Comparison of ENCODE assay signal across 26 mouse cellular contexts in genomic region chr5:148684216-148684615, GRCm38 (mm10).
DNase-seq lines count a peak whose midpoint lies in the region; ATAC-seq lines count a peak whose summit lies in the region.
"Had no signal": no experiment of that assay in that cellular context is flagged by ENCODE, and none has a peak within 500 bp of the region (broad histone marks: within the 10 kb centered on the region; RNA-seq: fewer than 3 reads in every experiment).

No protein-coding gene starts in this region.

- 0 out of 2 replicates have a peak overlapping the region, but pooled peaks have one; percentile 4 for H3K4me2 ChIP-seq in intestine, embryonic 14.5 days (ENCODE audit: low read length)
- H3K4me2 ChIP-seq in intestine, embryonic 16.5 days (ENCODE audit: low read depth, low read length) = no peak overlapping the region
- no peak overlapping the region for H3K4me2 ChIP-seq in midbrain, embryonic 11.5 days
- H3K4me2 ChIP-seq in hindbrain, embryonic 14.5 days (replicated peaks) = no peak overlapping the region
- H3K4me2 ChIP-seq: heart, embryonic 13.5 days; hindbrain, embryonic 12.5 days; limb, embryonic 15.5 days; lung, embryonic 15.5 days had no signal

- 37% methylated on average over 11 of the region's 11 CpGs for WGBS in intestine, embryonic 14.5 days
- 42% methylated on average over 11 of the region's 11 CpGs for WGBS in intestine, embryonic 16.5 days
- 90% methylated on average over 11 of the region's 11 CpGs for WGBS in midbrain, embryonic 11.5 days
- 90% methylated on average over 11 of the region's 11 CpGs for WGBS in midbrain, embryonic 10.5 days
- WGBS in hindbrain, embryonic 14.5 days = 62% methylated on average over 11 of the region's 11 CpGs

- H3K27me3 ChIP-seq in intestine, embryonic 14.5 days (replicated peaks; ENCODE audit: control insufficient read depth, insufficient read depth, low read length) = no peaks in the 10 kb centered on the region
- no peaks in the 10 kb centered on the region for H3K27me3 ChIP-seq in intestine, embryonic 16.5 days (replicated peaks; ENCODE audit: control insufficient read depth, insufficient read depth, low read length)
- no peaks in the 10 kb centered on the region for H3K27me3 ChIP-seq in midbrain, embryonic 11.5 days (ENCODE audit: control insufficient read depth, insufficient read depth, low read length)
- H3K27me3 ChIP-seq in midbrain, embryonic 10.5 days (ENCODE audit: low read depth, poor library complexity, severe bottlenecking) = no peaks in the 10 kb centered on the region
- no peaks in the 10 kb centered on the region for H3K27me3 ChIP-seq in hindbrain, embryonic 14.5 days (ENCODE audit: control insufficient read depth, insufficient read depth, low read length)
- H3K27me3 ChIP-seq: heart, embryonic 13.5 days; hindbrain, embryonic 12.5 days; limb, embryonic 15.5 days; lung, embryonic 15.5 days; Patski had no signal

- no peaks in the 10 kb centered on the region for H3K36me3 ChIP-seq in intestine, embryonic 14.5 days (ENCODE audit: control insufficient read depth, insufficient read depth, low read length)
- no peaks in the 10 kb centered on the region for H3K36me3 ChIP-seq in intestine, embryonic 16.5 days (ENCODE audit: control insufficient read depth, insufficient read depth, low read length)
- H3K36me3 ChIP-seq in midbrain, embryonic 11.5 days (ENCODE audit: control insufficient read depth, insufficient read depth, low read length) = no peaks in the 10 kb centered on the region
- no peaks in the 10 kb centered on the region for H3K36me3 ChIP-seq in midbrain, embryonic 10.5 days
- H3K36me3 ChIP-seq in hindbrain, embryonic 14.5 days (replicated peaks; ENCODE audit: control insufficient read depth, insufficient read depth) = no peaks in the 10 kb centered on the region
- H3K36me3 ChIP-seq: heart, embryonic 13.5 days; hindbrain, embryonic 12.5 days; limb, embryonic 15.5 days; lung, embryonic 15.5 days had no signal

- H3K4me1 ChIP-seq in intestine, embryonic 14.5 days (replicated peaks; ENCODE audit: control insufficient read depth, insufficient read depth, low read length) = peaks cover 3% of the 10 kb centered on the region; the same call in 1 of the 2 replicates
- H3K4me1 ChIP-seq in intestine, embryonic 16.5 days (ENCODE audit: control insufficient read depth, insufficient read depth, low read length) = no peaks in the 10 kb centered on the region
- H3K4me1 ChIP-seq in midbrain, embryonic 11.5 days (ENCODE audit: control insufficient read depth, insufficient read depth, low read length) = no peaks in the 10 kb centered on the region
- peaks cover 8% of the 10 kb centered on the region for H3K4me1 ChIP-seq in midbrain, embryonic 10.5 days
- peaks cover 17% of the 10 kb centered on the region for H3K4me1 ChIP-seq in hindbrain, embryonic 14.5 days (replicated peaks; ENCODE audit: control insufficient read depth, insufficient read depth, low read length)

- H3K9ac ChIP-seq in intestine, embryonic 14.5 days (ENCODE audit: low read length) = no peak overlapping the region
- H3K9ac ChIP-seq in intestine, embryonic 16.5 days (ENCODE audit: low read depth, low read length) = no peak overlapping the region
- no peak overlapping the region for H3K9ac ChIP-seq in midbrain, embryonic 11.5 days (ENCODE audit: low read length)
- no peak overlapping the region for H3K9ac ChIP-seq in hindbrain, embryonic 14.5 days
- H3K9ac ChIP-seq: heart, embryonic 13.5 days; hindbrain, embryonic 12.5 days; limb, embryonic 15.5 days; lung, embryonic 15.5 days had no signal

- no peak overlapping the region for H3K4me3 ChIP-seq in intestine, embryonic 14.5 days (ENCODE audit: low read depth, low read length)
- H3K4me3 ChIP-seq in intestine, embryonic 16.5 days (ENCODE audit: low read length) = no peak overlapping the region
- no peak overlapping the region for H3K4me3 ChIP-seq in midbrain, embryonic 11.5 days (ENCODE audit: low read depth, low read length)
- H3K4me3 ChIP-seq in midbrain, embryonic 10.5 days = no peak overlapping the region
- no peak overlapping the region for H3K4me3 ChIP-seq in hindbrain, embryonic 14.5 days (replicated peaks; ENCODE audit: low read length)
- H3K4me3 ChIP-seq: heart, adult 2 months; heart, embryonic 13.5 days; hindbrain, embryonic 12.5 days; limb, embryonic 15.5 days; lung, embryonic 15.5 days; myocyte had no signal

- DNase-seq in intestine, embryonic 14.5 days (ENCODE audit: low spot score) = no peak
- DNase-seq in midbrain, embryonic 11.5 days (ENCODE audit: low spot score, missing footprints) = peak; percentile 51
- no peak for DNase-seq in midbrain, embryonic 10.5 days (ENCODE audit: low spot score)
- DNase-seq in lung, postnatal 36 days = peak; percentile 44
- DNase-seq in hindbrain, embryonic 14.5 days (ENCODE audit: low spot score) = no peak
- DNase-seq: adrenal gland, adult 8-10 months; cerebellum, adult 8-10 months; cerebellum, postnatal 36 days; embryo, embryonic 11 days; gastrocnemius, postnatal 36 days; heart, postnatal 14 days; kidney, adult 2 months; left cerebral cortex, postnatal 4 days; right cerebral cortex, postnatal 25 days; spleen, adult 18-20 months had no signal

- H3K9me3 ChIP-seq in intestine, embryonic 14.5 days (ENCODE audit: control insufficient read depth, low read length) = no peaks in the 10 kb centered on the region
- H3K9me3 ChIP-seq in intestine, embryonic 16.5 days (ENCODE audit: control insufficient read depth, low read length) = 0 out of 2 replicates have a peak, but pooled peaks cover 3% of the 10 kb centered on the region
- H3K9me3 ChIP-seq in midbrain, embryonic 11.5 days (ENCODE audit: control insufficient read depth, low read length) = no peaks in the 10 kb centered on the region
- no peaks in the 10 kb centered on the region for H3K9me3 ChIP-seq in midbrain, embryonic 10.5 days (replicated peaks)
- H3K9me3 ChIP-seq in hindbrain, embryonic 14.5 days (ENCODE audit: control insufficient read depth, low read length) = no peaks in the 10 kb centered on the region
- H3K9me3 ChIP-seq: limb, embryonic 15.5 days; lung, embryonic 15.5 days had no signal

- ATAC-seq in intestine, embryonic 14.5 days (replicated peaks; ENCODE audit: low FRiP score, low TSS enrichment, low read depth) = no peak
- no peak for ATAC-seq in intestine, embryonic 16.5 days
- no peak for ATAC-seq in midbrain, embryonic 11.5 days (ENCODE audit: low FRiP score)
- no peak for ATAC-seq in hindbrain, embryonic 14.5 days (ENCODE audit: low FRiP score)
- no peak for ATAC-seq in erythroblast, adult 5-6 weeks (replicated peaks; ENCODE audit: low FRiP score, poor library complexity, severe bottlenecking)
- ATAC-seq: midbrain, embryonic 16.5 days; Patski had no signal

- no peak overlapping the region for H3K27ac ChIP-seq in intestine, embryonic 14.5 days (ENCODE audit: low read depth)
- H3K27ac ChIP-seq in intestine, embryonic 16.5 days (ENCODE audit: low read length) = no peak overlapping the region
- H3K27ac ChIP-seq in midbrain, embryonic 11.5 days (ENCODE audit: low read depth, low read length) = no peak overlapping the region
- H3K27ac ChIP-seq in midbrain, embryonic 10.5 days (replicated peaks) = no peak overlapping the region
- no peak overlapping the region for H3K27ac ChIP-seq in hindbrain, embryonic 14.5 days
- H3K27ac ChIP-seq: heart, adult 2 months; heart, embryonic 13.5 days; hindbrain, embryonic 12.5 days; kidney, postnatal 0 days; limb, embryonic 15.5 days; lung, embryonic 15.5 days had no signal

Comparison
In these comparisons a context has a peak if more than half of its experiments do, and no peak if none do; other contexts are left out.
1. DNase-seq: peak in midbrain, embryonic 11.5 days (single experiment) and lung, postnatal 36 days (single experiment); none in intestine, embryonic 14.5 days (single experiment), midbrain, embryonic 10.5 days (single experiment) and hindbrain, embryonic 14.5 days (single experiment).